Comparison of ENCODE assay signal across 9 mouse cellular contexts in the genomic region with DNA sequence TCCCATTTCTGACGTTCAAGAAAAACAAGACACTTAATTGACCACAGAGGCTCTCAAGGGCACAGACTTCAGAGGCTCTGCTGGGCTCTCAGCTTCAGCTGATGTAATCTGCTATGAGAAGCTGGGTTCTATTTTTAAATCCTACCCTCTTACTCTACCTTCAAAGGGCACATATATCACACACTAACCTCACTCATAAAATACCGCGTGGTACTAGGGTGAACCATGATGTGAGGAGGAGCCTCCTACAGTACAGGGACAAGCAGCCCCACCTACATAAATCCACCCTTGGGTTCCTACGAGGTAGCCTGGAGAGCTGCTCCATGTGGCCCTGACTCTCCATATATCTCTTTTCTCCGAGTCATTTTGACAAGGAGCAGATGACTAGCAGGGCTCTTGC. TPM values are rescaled to one million over a fixed set of nuclear protein-coding genes. Genes with fewer than 3 reads are reported as not detected.
A peak's percentile ranks its signal among the peaks of the same experiment; 100 is the strongest.
DNase-seq lines count a peak whose midpoint lies in the region; ATAC-seq and TF ChIP-seq lines count a peak whose summit lies in the region.
"Had no signal": no experiment of that assay in that cellular context is flagged by ENCODE, and none has a peak within 500 bp of the region (broad histone marks: within the 10 kb centered on the region; RNA-seq: fewer than 3 reads in every experiment).

No protein-coding gene starts in this region.

- WGBS in kidney, postnatal 0 days: 21% methylated on average over 5 of the region's 5 CpGs
- WGBS in embryonic facial prominence, embryonic 14.5 days: 41% methylated on average over 5 of the region's 5 CpGs
- 61% methylated on average over 5 of the region's 5 CpGs for WGBS in neural tube, embryonic 15.5 days

- H3K4me2 ChIP-seq in kidney, postnatal 0 days (ENCODE audit: low read length): no peak overlapping the region
- H3K4me2 ChIP-seq in embryonic facial prominence, embryonic 14.5 days (ENCODE audit: low read depth, low read length): no peak overlapping the region
- no peak overlapping the region for H3K4me2 ChIP-seq in neural tube, embryonic 15.5 days
- H3K4me2 ChIP-seq: lung, embryonic 15.5 days had no signal

- H3K9me3 ChIP-seq in kidney, postnatal 0 days (replicated peaks; ENCODE audit: low read length): no peaks in the 10 kb centered on the region
- 0 out of 2 replicates have a peak, but pooled peaks cover 4% of the 10 kb centered on the region for H3K9me3 ChIP-seq in embryonic facial prominence, embryonic 14.5 days (ENCODE audit: control insufficient read depth, low read length)
- H3K9me3 ChIP-seq in neural tube, embryonic 15.5 days (replicated peaks): no peaks in the 10 kb centered on the region
- H3K9me3 ChIP-seq: lung, embryonic 15.5 days had no signal

- ATAC-seq in kidney, postnatal 0 days (replicated peaks; ENCODE audit: low FRiP score, low read depth): peak; percentile 60
- ATAC-seq in embryonic facial prominence, embryonic 14.5 days (ENCODE audit: low read depth): peak; percentile 50
- ATAC-seq in neural tube, embryonic 15.5 days (ENCODE audit: low FRiP score): peak; percentile 37; the same call in 1 of the 2 replicates
- ATAC-seq in granulocyte monocyte progenitor cell, adult 5-6 weeks (replicated peaks; ENCODE audit: poor library complexity, severe bottlenecking): no peak

- H3K4me1 ChIP-seq in kidney, postnatal 0 days (replicated peaks; ENCODE audit: insufficient read depth, low read length): no peaks in the 10 kb centered on the region
- no peaks in the 10 kb centered on the region for H3K4me1 ChIP-seq in embryonic facial prominence, embryonic 14.5 days (ENCODE audit: control insufficient read depth, insufficient read depth, low read length)
- H3K4me1 ChIP-seq in neural tube, embryonic 15.5 days: no peaks in the 10 kb centered on the region
- H3K4me1 ChIP-seq: lung, embryonic 15.5 days had no signal

- DNase-seq in adrenal gland, adult (ENCODE audit: inconsistent age in 2 of 2, low spot score in 1 of 2): peak; percentile 72 to 93
- DNase-seq in adrenal gland, postnatal 4 days (ENCODE audit: low spot score in 2 of 2): no peak
- peak; percentile 39 for DNase-seq in kidney, postnatal 0 days (ENCODE audit: low spot score)
- DNase-seq in kidney, postnatal 36 days: no peak
- peak; percentile 28 for DNase-seq in embryonic facial prominence, embryonic 14.5 days (ENCODE audit: low spot score)
- no peak for DNase-seq in layer of hippocampus, adult 9-10 months (ENCODE audit: low spot score)

- no peak for TF ChIP-seq CTCF in kidney, postnatal 0 days (IDR thresholded peaks at IDR 0.05; ENCODE audit: low read depth)

- H3K4me3 ChIP-seq in kidney, postnatal 0 days (replicated peaks; ENCODE audit: low read depth, low read length): no peak overlapping the region
- H3K4me3 ChIP-seq in embryonic facial prominence, embryonic 14.5 days (ENCODE audit: low read depth, low read length): no peak overlapping the region
- no peak overlapping the region for H3K4me3 ChIP-seq in neural tube, embryonic 15.5 days (replicated peaks)
- H3K4me3 ChIP-seq: lung, embryonic 15.5 days had no signal

- no peaks in the 10 kb centered on the region for H3K36me3 ChIP-seq in kidney, postnatal 0 days (ENCODE audit: insufficient read depth, low read length)
- H3K36me3 ChIP-seq in embryonic facial prominence, embryonic 14.5 days (ENCODE audit: control insufficient read depth, insufficient read depth, low read length): no peaks in the 10 kb centered on the region
- peaks cover 2% of the 10 kb centered on the region; the same call in 1 of the 2 replicates for H3K36me3 ChIP-seq in neural tube, embryonic 15.5 days
- H3K36me3 ChIP-seq: lung, embryonic 15.5 days had no signal

- no peak overlapping the region for H3K27ac ChIP-seq in kidney, postnatal 0 days
- H3K27ac ChIP-seq in embryonic facial prominence, embryonic 14.5 days (replicated peaks; ENCODE audit: low read depth, low read length): no peak overlapping the region
- H3K27ac ChIP-seq in neural tube, embryonic 15.5 days (replicated peaks): no peak overlapping the region
- H3K27ac ChIP-seq: lung, embryonic 15.5 days had no signal

- no peaks in the 10 kb centered on the region for H3K27me3 ChIP-seq in kidney, postnatal 0 days (ENCODE audit: insufficient read depth, low read length)
- no peaks in the 10 kb centered on the region for H3K27me3 ChIP-seq in embryonic facial prominence, embryonic 14.5 days (replicated peaks; ENCODE audit: control insufficient read depth, insufficient read depth, low read length)
- H3K27me3 ChIP-seq in neural tube, embryonic 15.5 days (replicated peaks): no peaks in the 10 kb centered on the region
- H3K27me3 ChIP-seq: lung, embryonic 15.5 days had no signal

- H3K9ac ChIP-seq in kidney, postnatal 0 days (ENCODE audit: low read depth, low read length): no peak overlapping the region
- no peak overlapping the region for H3K9ac ChIP-seq in embryonic facial prominence, embryonic 14.5 days (ENCODE audit: low read depth, low read length)
- no peak overlapping the region for H3K9ac ChIP-seq in neural tube, embryonic 15.5 days (replicated peaks)
- H3K9ac ChIP-seq: lung, embryonic 15.5 days had no signal

RNA-seq across cellular contexts. Expression of a gene that starts 45.8 kb away (rescaled TPM):
- total RNA-seq in adrenal gland, postnatal 4 days (2021): 10 to 100 TPM; 28.6 to 34.4 TPM
- 27.8 and 30.1 TPM in 2 replicates for polyA plus RNA-seq in kidney, postnatal 0 days (2015; fragmentation: Nextera tagmentation; extraction: Ambion mirVana)
- 16.1 and 16.3 TPM in 2 replicates for polyA plus RNA-seq in embryonic facial prominence, embryonic 14.5 days (2014; fragmentation: Nextera tagmentation; extraction: Ambion mirVana)
- 70.9 and 78.5 TPM in 2 replicates for polyA plus RNA-seq in neural tube, embryonic 15.5 days (2015; fragmentation: Nextera tagmentation; extraction: Ambion mirVana)
- total RNA-seq in granulocyte monocyte progenitor cell, adult 5-6 weeks (2014; fragmentation: Nextera tagmentation): 21.6 and 36.8 TPM in 2 replicates
- 24.4 and 33.1 TPM in 2 replicates for total RNA-seq in granulocyte monocyte progenitor cell, adult 5-6 weeks (2017)

Comparison
In these comparisons a context has a peak if more than half of its experiments do, and no peak if none do; other contexts are left out.
1. DNase-seq: peak in adrenal gland, adult (2 of 2), kidney, postnatal 0 days (single experiment) and embryonic facial prominence, embryonic 14.5 days (single experiment); none in adrenal gland, postnatal 4 days (0 of 2), kidney, postnatal 36 days (0 of 2) and layer of hippocampus, adult 9-10 months (single experiment).